Mouse (Mus musculus) heart, embryonic 11.5 days (tissue): Measurements from ENCODE around the gene Srgap3. TPM values are rescaled to one million over a fixed set of nuclear protein-coding genes. Genes with fewer than 3 reads are reported as not detected.

ENCODE experiments used
- ATAC-seq: fragments of 200-750 bp; cut with Nextera tagmentation; replicated peaks from 2 replicates; pipeline ENCODE4 v1.8.0; 2017; ENCODE audit warnings: moderate library complexity; ENCODE audit not compliant: insufficient number of reproducible peaks, low FRiP score, low TSS enrichment
- H3K27ac ChIP-seq: fragments of 300-500 bp; sonication (generic); 2 replicates; pipeline ENCODE4 v1.5.1; 2014; ENCODE audit warnings: mild to moderate bottlenecking, low read depth, low read length
- H3K27me3 ChIP-seq: fragments of 300-500 bp; sonication (generic); 2 replicates; pipeline ENCODE4 v1.6.1; 2014; ENCODE audit warnings: mild to moderate bottlenecking, low read length, mixed read lengths; ENCODE audit not compliant: control insufficient read depth, insufficient read depth
- H3K36me3 ChIP-seq: fragments of 300-500 bp; sonication (generic); 2 replicates; pipeline ENCODE4 v1.6.1; 2014; ENCODE audit warnings: mild to moderate bottlenecking, low read length, moderate library complexity, mixed read lengths; ENCODE audit not compliant: control insufficient read depth, insufficient read depth
- H3K4me1 ChIP-seq: fragments of 300-500 bp; sonication (generic); 2 replicates; pipeline ENCODE4 v1.6.1; 2014; ENCODE audit warnings: low read length; ENCODE audit not compliant: control insufficient read depth, insufficient read depth
- H3K4me2 ChIP-seq: fragments of 300-500 bp; sonication (generic); 2 replicates; pipeline ENCODE4 v1.6.1; 2014; ENCODE audit warnings: mild to moderate bottlenecking, moderate library complexity
- H3K4me3 ChIP-seq: fragments of 300-500 bp; sonication (generic); 2 replicates; pipeline ENCODE4 v1.5.1; 2014; ENCODE audit warnings: low read depth, low read length
- H3K9ac ChIP-seq: fragments of 300-500 bp; sonication (generic); 2 replicates; pipeline ENCODE4 v1.6.1; 2014; ENCODE audit warnings: mild to moderate bottlenecking, low read depth, low read length, moderate library complexity
- H3K9me3 ChIP-seq: fragments of 300-500 bp; sonication (generic); replicated peaks from 2 replicates; pipeline ENCODE4 v1.6.1; 2016; ENCODE audit warnings: low read length; ENCODE audit not compliant: control insufficient read depth
- WGBS: fragments of 180-500 bp; shearing (Covaris S2); extraction: QIAGEN DNeasy Blood & Tissue Kit; methylation state at CpG from one replicate; pipeline ENCODE4 v1.1.7; 2014; ENCODE audit not compliant: insufficient replicate concordance; 5-methylcytosine and 5-hydroxymethylcytosine counted together
- polyA plus RNA-seq: library from polyadenylated mRNA; unstranded; fragments of >200 nt; fragmentation: Nextera tagmentation; extraction: Ambion mirVana; gene quantifications from 2 replicates; pipeline ENCODE4 v1.2.1, GENCODE M21; 2014

Gene Srgap3
- polyA plus RNA-seq, 1 experiment from 2014 or later, result 1.2 TPM

DNA sequence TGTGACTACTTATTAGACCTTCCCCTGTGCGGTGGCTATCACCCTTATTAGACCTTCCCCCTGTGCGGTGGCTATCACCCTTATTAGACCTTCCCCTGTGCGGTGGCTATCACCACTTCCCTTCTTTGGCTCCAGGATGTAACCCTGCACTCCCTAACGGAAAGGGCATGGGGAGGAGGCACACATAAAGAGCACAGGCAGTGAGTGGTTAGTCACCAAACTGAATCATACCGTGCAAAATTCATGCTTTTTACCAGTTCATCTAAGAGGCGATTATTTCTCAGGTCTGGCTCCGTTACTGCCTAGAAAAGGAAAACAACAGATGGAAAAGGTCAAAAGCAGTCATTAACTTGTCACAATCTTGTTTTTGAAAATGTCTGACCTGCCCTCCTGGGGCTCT is 260.6 kb downstream of the Srgap3 start:
- Histone ChIP-seq H3K36me3 (no peaks in the 10 kb centered on the region), H3K9me3 (no peaks in the 10 kb centered on the region), H3K27me3 (no peaks in the 10 kb centered on the region), H3K4me2 (no peak overlapping the region), H3K9ac (no peak overlapping the region), H3K4me1 (no peaks in the 10 kb centered on the region), H3K27ac (no peak overlapping the region), H3K4me3 (no peak overlapping the region)
- ATAC-seq, result no peak
- 69% methylated on average over 7 of the region's 7 CpGs for WGBS

DNA sequence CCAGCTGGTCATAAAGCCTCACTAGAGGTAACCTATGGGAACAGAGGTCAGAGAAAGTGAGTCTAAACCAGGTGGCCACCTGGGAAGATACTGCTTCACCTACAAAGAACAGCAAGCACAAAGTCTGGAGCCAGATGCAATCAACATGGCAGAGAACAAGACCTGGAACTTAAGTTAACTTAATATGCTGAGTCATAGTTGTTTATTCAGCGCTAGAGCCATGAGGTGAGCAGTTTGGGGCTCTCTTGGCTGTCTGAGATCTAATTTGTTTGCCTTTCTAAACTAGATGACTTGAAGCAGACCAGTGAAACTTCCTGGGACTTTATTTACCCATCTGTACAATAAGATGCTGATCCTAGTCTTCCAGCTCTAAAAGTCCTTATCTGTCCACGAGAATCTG is 263.0 kb downstream of the Srgap3 start:
- Histone ChIP-seq H3K36me3 (no peaks in the 10 kb centered on the region), H3K27ac (no peak overlapping the region), H3K27me3 (no peaks in the 10 kb centered on the region), H3K9ac (no peak overlapping the region), H3K4me2 (no peak overlapping the region), H3K9me3 (no peaks in the 10 kb centered on the region), H3K4me1 (no peaks in the 10 kb centered on the region), H3K4me3 (no peak overlapping the region)
- WGBS, result 76% methylated on average over 2 of the region's 2 CpGs
- no peak for ATAC-seq

Other genes with a start within 250 kb of the Srgap3 start
- gene Thumpd3, start 99.0 kb upstream of the Srgap3 start, polyA plus RNA-seq, result 41.0 and 41.6 TPM in 2 replicates
- gene Setd5, start 130.1 kb upstream of the Srgap3 start, polyA plus RNA-seq, result 72.3 and 86.9 TPM in 2 replicates
- gene Lhfpl4, start 248.1 kb upstream of the Srgap3 start, polyA plus RNA-seq, result 0.23 and 0.39 TPM in 2 replicates